Mouse (Mus musculus): ENCODE data around the gene Mkrn1. TPM values are rescaled to one million over a fixed set of nuclear protein-coding genes. Genes with fewer than 3 reads are reported as not detected.
A peak's percentile ranks its signal among the peaks of the same experiment; 100 is the strongest.
"Not testable (repeated sequence)": the region's sequence is repeated elsewhere in the genome, so short reads cannot be mapped to it uniquely, and the experiment has no call there.

The Mkrn1 gene
- polyA plus RNA-seq, 2 experiments: 116 to 198 TPM

DNA sequence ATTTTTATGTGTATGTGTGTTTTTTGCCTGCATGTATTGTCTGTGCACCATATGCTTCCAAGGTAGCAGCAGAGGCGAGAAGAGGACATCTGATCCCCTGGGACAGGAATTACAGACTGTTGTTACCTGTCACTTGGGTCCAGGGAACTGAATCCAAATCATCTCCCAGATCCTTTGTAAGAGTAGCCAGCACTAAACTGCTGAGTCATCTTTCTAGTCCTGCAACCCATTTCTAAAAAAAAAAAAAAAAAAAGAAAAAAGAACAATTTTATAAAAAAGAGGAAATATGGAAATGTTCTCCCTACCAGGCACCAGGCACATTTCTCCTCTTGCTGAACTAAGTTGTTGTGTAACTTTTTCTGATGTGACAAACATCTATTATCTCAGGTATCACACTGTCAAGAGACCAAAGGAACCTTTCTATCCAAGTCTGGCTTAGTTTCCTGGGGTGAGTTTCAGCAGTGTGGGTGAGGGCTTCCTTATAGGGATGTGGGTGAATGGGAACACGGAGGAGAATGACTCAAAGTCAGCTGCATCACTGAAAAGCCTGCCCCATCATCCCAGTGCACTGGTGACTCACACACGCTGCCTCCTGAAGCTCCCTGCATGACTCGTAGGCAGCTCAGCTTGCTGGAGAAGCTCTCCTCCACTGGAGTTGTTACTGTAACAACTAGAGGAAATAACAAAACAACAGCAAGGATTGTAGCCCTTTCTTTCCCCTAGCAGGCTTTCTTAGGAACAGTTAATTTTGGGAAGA, 27.3 kb upstream of the Mkrn1 start:
- WGBS (ENCODE audit: insufficient replicate concordance): 33% methylated on average over 4 of the region's 4 CpGs
- no peak overlapping the region for H3K9ac ChIP-seq (replicated peaks)
- H3K4me2 ChIP-seq (ENCODE audit: low read depth): no peak overlapping the region
- no peaks in the 10 kb centered on the region for H3K4me1 ChIP-seq (replicated peaks; ENCODE audit: control insufficient read depth in 2 of 2, insufficient read depth in 2 of 2, low read length in 1 of 2)
- no peaks in the 10 kb centered on the region for H3K27me3 ChIP-seq (ENCODE audit: control insufficient read depth, insufficient read depth, low read length)
- DNase-seq (ENCODE audit: low read depth in 3 of 3, low spot score in 3 of 3) (no peak), ATAC-seq (ENCODE audit: insufficient read depth) (no peak)
- H3K27ac ChIP-seq: no peak overlapping the region
- no peaks in the 10 kb centered on the region for H3K9me3 ChIP-seq (ENCODE audit: control insufficient read depth, low read length)
- TF ChIP-seq EP300 (IDR thresholded peaks at IDR 0.05; ENCODE audit: low read depth): no peak
- no peak for TF ChIP-seq CTCF (IDR thresholded peaks at IDR 0.05; ENCODE audit: low read depth)
- H3K4me3 ChIP-seq (ENCODE audit: insufficient read depth in 1 of 2, low read depth in 2 of 2, low read length in 2 of 2): no peak overlapping the region
- H3K36me3 ChIP-seq (replicated peaks; ENCODE audit: control insufficient read depth, insufficient read depth, low read depth): no peaks in the 10 kb centered on the region

DNA sequence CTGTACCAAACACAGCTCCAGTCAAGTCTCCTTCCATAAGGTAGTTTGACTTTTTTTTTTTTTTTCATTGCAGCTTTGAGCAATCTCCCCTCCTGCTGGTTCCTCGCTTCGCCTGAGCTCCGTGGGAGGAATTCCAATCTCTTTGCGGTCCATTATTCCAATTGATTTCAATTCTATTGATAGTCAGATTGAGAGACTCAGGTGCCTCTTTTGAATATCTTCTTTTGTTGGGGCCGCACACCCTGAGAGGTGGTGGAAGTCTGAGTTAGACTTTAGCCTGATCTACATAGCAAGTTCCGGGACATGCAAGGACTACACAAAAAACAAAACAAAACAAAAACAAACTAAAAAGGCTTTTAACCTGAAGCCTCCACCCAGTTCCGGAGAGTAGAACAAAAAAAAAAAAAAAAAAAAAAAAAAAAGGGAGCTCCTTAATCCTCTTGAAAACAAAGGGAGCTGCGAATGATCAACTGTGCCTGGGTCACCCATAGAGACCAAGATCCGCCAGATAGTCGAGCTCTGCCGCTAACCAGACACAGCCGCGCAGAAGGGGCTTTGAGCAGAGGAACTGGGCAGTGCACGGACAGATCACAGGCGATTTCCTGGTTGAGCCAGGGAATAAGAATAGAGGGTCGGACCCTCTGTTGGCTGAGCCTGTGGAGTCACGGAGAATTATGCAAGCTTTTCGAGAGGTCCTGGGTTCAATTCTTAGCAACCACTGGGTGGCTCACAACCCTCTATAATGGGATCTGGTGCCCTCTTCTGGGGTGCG, 25.7 kb upstream of the Mkrn1 start:
- Histone ChIP-seq H3K4me1 (replicated peaks; ENCODE audit: control insufficient read depth in 2 of 2, insufficient read depth in 2 of 2, low read length in 1 of 2) (no peaks in the 10 kb centered on the region), H3K4me3 (ENCODE audit: insufficient read depth in 1 of 2, low read depth in 2 of 2, low read length in 2 of 2) (no peak overlapping the region), H3K36me3 (replicated peaks; ENCODE audit: control insufficient read depth, insufficient read depth, low read depth) (no peaks in the 10 kb centered on the region), H3K9me3 (ENCODE audit: control insufficient read depth, low read length) (no peaks in the 10 kb centered on the region), H3K27me3 (ENCODE audit: control insufficient read depth, insufficient read depth, low read length) (no peaks in the 10 kb centered on the region), H3K9ac (replicated peaks) (no peak overlapping the region), H3K4me2 (ENCODE audit: low read depth) (no peak overlapping the region; the same call in 1 of the 2 replicates), H3K27ac (no peak overlapping the region)
- ATAC-seq (ENCODE audit: insufficient read depth) (no peak), DNase-seq (ENCODE audit: low read depth in 3 of 3, low spot score in 3 of 3) (no peak)
- peak; percentile 47 for TF ChIP-seq CTCF (IDR thresholded peaks at IDR 0.05; ENCODE audit: low read depth)
- no peak for TF ChIP-seq EP300 (IDR thresholded peaks at IDR 0.05; ENCODE audit: low read depth)
- WGBS (ENCODE audit: insufficient replicate concordance): 18% methylated on average over 19 of the region's 19 CpGs

DNA sequence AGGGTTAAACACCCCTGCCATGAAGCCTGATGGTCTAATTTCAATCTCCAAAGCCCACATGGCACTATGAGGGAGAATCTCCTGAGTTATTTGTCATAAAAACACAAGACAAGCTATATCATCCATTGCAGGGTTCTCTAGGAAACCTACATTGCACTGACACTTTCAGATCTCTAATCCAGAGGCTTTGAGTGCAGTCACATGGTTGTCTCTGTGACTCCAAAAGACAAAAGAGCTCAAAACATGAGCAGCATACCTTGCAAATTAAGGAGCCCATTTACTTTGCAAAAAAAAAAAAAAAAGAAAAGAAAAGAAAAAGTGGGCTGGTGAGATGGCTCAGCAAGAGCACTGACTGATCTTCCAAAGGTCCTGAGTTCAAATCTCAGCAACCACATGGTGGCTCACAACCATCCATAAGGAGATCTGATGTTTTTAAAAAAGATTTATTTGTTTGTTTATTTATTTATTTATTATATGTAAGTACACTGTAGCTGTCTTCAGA, 22.6 kb upstream of the Mkrn1 start:
- H3K27ac ChIP-seq: no peak overlapping the region
- DNase-seq (ENCODE audit: low read depth in 3 of 3, low spot score in 3 of 3): no peak
- H3K27me3 ChIP-seq (ENCODE audit: control insufficient read depth, insufficient read depth, low read length): no peaks in the 10 kb centered on the region
- H3K36me3 ChIP-seq (replicated peaks; ENCODE audit: control insufficient read depth, insufficient read depth, low read depth): no peaks in the 10 kb centered on the region
- no peak for ATAC-seq (ENCODE audit: insufficient read depth)
- H3K4me1 ChIP-seq (replicated peaks; ENCODE audit: control insufficient read depth in 2 of 2, insufficient read depth in 2 of 2, low read length in 1 of 2): no peaks in the 10 kb centered on the region
- H3K4me3 ChIP-seq (ENCODE audit: insufficient read depth in 1 of 2, low read depth in 2 of 2, low read length in 2 of 2): no peak overlapping the region
- H3K4me2 ChIP-seq (ENCODE audit: low read depth): no peak overlapping the region
- no peak overlapping the region for H3K9ac ChIP-seq (replicated peaks)
- H3K9me3 ChIP-seq (ENCODE audit: control insufficient read depth, low read length): no peaks in the 10 kb centered on the region
- no peak for TF ChIP-seq CTCF (IDR thresholded peaks at IDR 0.05; ENCODE audit: low read depth)
- no peak for TF ChIP-seq EP300 (IDR thresholded peaks at IDR 0.05; ENCODE audit: low read depth)

DNA sequence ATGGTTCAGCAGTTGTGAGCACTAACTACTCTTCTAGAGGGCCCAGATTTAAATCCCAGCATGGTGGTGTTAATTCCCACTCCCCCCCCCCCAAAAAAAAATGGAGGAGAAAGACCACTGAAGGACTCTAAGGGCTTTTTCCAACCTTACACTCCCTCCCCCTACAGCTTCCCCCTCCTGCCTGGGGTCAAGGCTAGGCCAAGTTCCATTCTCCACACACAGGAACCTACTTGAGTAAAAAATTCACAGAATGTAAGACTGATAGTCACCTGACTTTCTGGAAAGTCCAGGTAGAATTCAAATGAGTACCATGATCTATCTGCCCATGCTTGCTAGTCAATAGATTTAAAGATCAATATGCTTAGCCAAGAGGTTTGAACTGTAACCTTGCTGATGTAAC, 19.9 kb upstream of the Mkrn1 start:
- ATAC-seq (ENCODE audit: insufficient read depth) (no peak), DNase-seq (ENCODE audit: low read depth in 3 of 3, low spot score in 3 of 3) (no peak)
- H3K4me3 ChIP-seq (ENCODE audit: insufficient read depth in 1 of 2, low read depth in 2 of 2, low read length in 2 of 2): no peak overlapping the region
- H3K36me3 ChIP-seq (replicated peaks; ENCODE audit: control insufficient read depth, insufficient read depth, low read depth): no peaks in the 10 kb centered on the region
- H3K9me3 ChIP-seq (ENCODE audit: control insufficient read depth, low read length): no peaks in the 10 kb centered on the region
- H3K27ac ChIP-seq: no peak overlapping the region
- no peak overlapping the region for H3K9ac ChIP-seq (replicated peaks)
- TF ChIP-seq CTCF (IDR thresholded peaks at IDR 0.05; ENCODE audit: low read depth) (no peak), EP300 (IDR thresholded peaks at IDR 0.05; ENCODE audit: low read depth) (no peak)
- H3K27me3 ChIP-seq (ENCODE audit: control insufficient read depth, insufficient read depth, low read length): no peaks in the 10 kb centered on the region
- no peak overlapping the region for H3K4me2 ChIP-seq (ENCODE audit: low read depth)
- peaks cover 12 to 13% of the 10 kb centered on the region in 2 experiments for H3K4me1 ChIP-seq (replicated peaks; ENCODE audit: control insufficient read depth in 2 of 2, insufficient read depth in 2 of 2, low read length in 1 of 2)

DNA sequence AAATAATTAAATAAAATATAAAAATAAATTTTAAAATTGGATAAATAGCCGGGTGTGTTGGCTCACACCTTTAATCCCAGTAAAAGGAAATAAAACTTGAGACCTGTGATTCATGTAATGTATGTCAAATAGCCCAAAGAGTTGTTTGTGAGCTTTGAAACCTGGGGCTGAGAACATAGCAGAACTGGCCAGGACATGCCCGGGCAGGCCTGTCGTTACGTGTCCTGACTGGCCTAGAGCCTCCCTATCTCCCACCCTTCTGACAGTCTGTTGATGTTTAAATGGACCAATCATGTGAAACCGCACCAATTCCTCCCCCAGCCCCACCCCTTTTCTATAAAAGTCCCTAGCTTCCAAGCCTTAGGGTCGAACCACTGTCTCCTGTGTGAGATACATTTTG, 17.3 kb upstream of the Mkrn1 start:
- H3K9ac ChIP-seq (replicated peaks); DNase-seq (ENCODE audit: low read depth in 3 of 3, low spot score in 3 of 3); H3K36me3 ChIP-seq (replicated peaks; ENCODE audit: control insufficient read depth, insufficient read depth, low read depth); H3K9me3 ChIP-seq (ENCODE audit: control insufficient read depth, low read length); H3K27me3 ChIP-seq (ENCODE audit: control insufficient read depth, insufficient read depth, low read length); H3K4me2 ChIP-seq (ENCODE audit: low read depth); H3K4me3 ChIP-seq (ENCODE audit: insufficient read depth in 1 of 2, low read depth in 2 of 2, low read length in 2 of 2); ATAC-seq (ENCODE audit: insufficient read depth); H3K27ac ChIP-seq: not testable (repeated sequence)
- 87% methylated on average over 6 of the region's 6 CpGs for WGBS (ENCODE audit: insufficient replicate concordance)
- peaks cover 32 to 34% of the 10 kb centered on the region in 2 experiments for H3K4me1 ChIP-seq (replicated peaks; ENCODE audit: control insufficient read depth in 2 of 2, insufficient read depth in 2 of 2, low read length in 1 of 2)
